Mouse (Mus musculus) brain, embryonic 18.5 days (tissue): ENCODE data around the gene Mrpl33.

ENCODE experiments used
- DNase-seq: peaks from one replicate; pipeline ENCODE4 v3.0.0-alpha.2; 2012; ENCODE audit warnings: low read depth, low spot score

Gene Mrpl33

GRCm38 (mm10) chr5:31636636-31637253 lies 40.0 kb downstream of the Mrpl33 start:
- no peak for DNase-seq

- no peak for DNase-seq
These were observed 43.8 kb downstream of the Mrpl33 start for GRCm38 (mm10) chr5:31640542-31640941.

- no peak for DNase-seq
These were observed 45.6 kb downstream of the Mrpl33 start for GRCm38 (mm10) chr5:31642300-31642699.

- no peak for DNase-seq
These were observed 47.5 kb downstream of the Mrpl33 start for GRCm38 (mm10) chr5:31644272-31644671.

- no peak for DNase-seq
These were observed 48.1 kb downstream of the Mrpl33 start for GRCm38 (mm10) chr5:31644847-31645246.

- DNase-seq: no peak
These were observed 49.1 kb downstream of the Mrpl33 start for GRCm38 (mm10) chr5:31645798-31646197.

GRCm38 (mm10) chr5:31646574-31646973 lies 49.8 kb downstream of the Mrpl33 start:
- DNase-seq: no peak

GRCm38 (mm10) chr5:31647327-31647726 lies 50.6 kb downstream of the Mrpl33 start:
- no peak for DNase-seq

GRCm38 (mm10) chr5:31650518-31651288 lies 54.0 kb downstream of the Mrpl33 start:
- no peak for DNase-seq

GRCm38 (mm10) chr5:31655688-31656190 lies 59.0 kb downstream of the Mrpl33 start:
- no peak for DNase-seq

GRCm38 (mm10) chr5:31666176-31666575 lies 69.4 kb downstream of the Mrpl33 start:
- DNase-seq: no peak

- no peak for DNase-seq
These were observed 71.7 kb downstream of the Mrpl33 start for GRCm38 (mm10) chr5:31668325-31668968.

GRCm38 (mm10) chr5:31669984-31670383 lies 73.2 kb downstream of the Mrpl33 start:
- DNase-seq: no peak

GRCm38 (mm10) chr5:31671137-31671536 lies 74.4 kb downstream of the Mrpl33 start:
- DNase-seq: no peak

GRCm38 (mm10) chr5:31673431-31673830 lies 76.7 kb downstream of the Mrpl33 start:
- no peak for DNase-seq

GRCm38 (mm10) chr5:31678000-31678399 lies 81.3 kb downstream of the Mrpl33 start:
- DNase-seq: no peak

GRCm38 (mm10) chr5:31680183-31680582 lies 83.4 kb downstream of the Mrpl33 start:
- DNase-seq: no peak

- DNase-seq: no peak
These were observed 85.6 kb downstream of the Mrpl33 start for GRCm38 (mm10) chr5:31682305-31682704.

- DNase-seq: no peak
These were observed 89.3 kb downstream of the Mrpl33 start for GRCm38 (mm10) chr5:31686040-31686439.

- no peak for DNase-seq
These were observed 91.2 kb downstream of the Mrpl33 start for GRCm38 (mm10) chr5:31687972-31688371.

- no peak for DNase-seq
These were observed 96.5 kb downstream of the Mrpl33 start for GRCm38 (mm10) chr5:31693191-31693590.

- no peak for DNase-seq
These were observed 100.4 kb downstream of the Mrpl33 start, which contains the start of gene Rbks for GRCm38 (mm10) chr5:31696971-31697643. Rbks (minus strand) TSS chr5:31697627.
